17 mouse cellular contexts compared by ENCODE assay signal in genomic region chr4:133269596-133269995, GRCm38 (mm10). TPM values are rescaled to one million over a fixed set of nuclear protein-coding genes. Genes with fewer than 3 reads are reported as not detected.
A peak's percentile ranks its signal among the peaks of the same experiment; 100 is the strongest.
DNase-seq lines count a peak whose midpoint lies in the region; ATAC-seq and TF ChIP-seq lines count a peak whose summit lies in the region.
"Had no signal": no experiment of that assay in that cellular context is flagged by ENCODE, and none has a peak within 500 bp of the region (broad histone marks: within the 10 kb centered on the region; RNA-seq: fewer than 3 reads in every experiment).

No protein-coding gene starts in this region.

- H3K4me3 ChIP-seq in gastrocnemius, adult 2 months: no peak overlapping the region
- H3K4me3 ChIP-seq: hindbrain, embryonic 15.5 days; kidney, embryonic 15.5 days; limb, embryonic 12.5 days; myocyte had no signal

- intact Hi-C loops in gastrocnemius, adult 2 months (cut with DNase I): no loop called here
- intact Hi-C loops in heart, postnatal 36 days (cut with DNase I): no loop called here

- no peak for ATAC-seq in granulocyte monocyte progenitor cell, adult 5-6 weeks (replicated peaks; ENCODE audit: poor library complexity, severe bottlenecking)
- ATAC-seq: activated CD4-positive, CD25-positive, alpha-beta regulatory T cell, adult 4 months; forebrain, embryonic 14.5 days had no signal

- peak overlapping the region; percentile 69 for H3K27ac ChIP-seq in gastrocnemius, adult 2 months
- H3K27ac ChIP-seq: hindbrain, embryonic 15.5 days; kidney, embryonic 15.5 days; limb, embryonic 12.5 days; stomach, postnatal 0 days had no signal

- no peak for TF ChIP-seq CTCF in gastrocnemius, adult 2 months (IDR thresholded peaks at IDR 0.05)

- DNase-seq in gastrocnemius, adult 2 months: no peak
- DNase-seq in gastrocnemius, adult 8-10 months (ENCODE audit: low spot score in 2 of 2): no peak
- peak; percentile 47 for DNase-seq in lung, postnatal 36 days
- no peak for DNase-seq in lung, postnatal 25 days (ENCODE audit: low spot score)
- DNase-seq in adrenal gland, postnatal 36 days: peak; percentile 83 to 84
- peak; percentile 57 for DNase-seq in heart, postnatal 36 days
- no peak for DNase-seq in cerebellum, adult 8-10 months
- DNase-seq: gastrocnemius, postnatal 36 days had no signal

RNA-seq across cellular contexts. Expression of gene Sytl1, which starts 6.7 kb away (rescaled TPM):
- total RNA-seq in gastrocnemius, adult 2 months (2021): not detected
- under 1 TPM in 1 of 4 experiments, not detected in 3; 0.12 TPM for total RNA-seq in gastrocnemius, adult 8-10 months (2022)
- total RNA-seq in adrenal gland, postnatal 36 days (2021): 1 to 10 TPM; 1.4 to 1.5 TPM
- 1 to 10 TPM in 1 of 2 experiments, under 1 TPM in 1; 0.50 to 1.5 TPM for total RNA-seq in heart, postnatal 36 days (2021)
- 1.8 and 6.1 TPM in 2 replicates for total RNA-seq in granulocyte monocyte progenitor cell, adult 5-6 weeks (2014; fragmentation: Nextera tagmentation)
- 2.2 and 2.6 TPM in 2 replicates for total RNA-seq in granulocyte monocyte progenitor cell, adult 5-6 weeks (2017)

RNA-seq across cellular contexts. Expression of gene Tmem222, which starts 8.0 kb away (rescaled TPM):
- total RNA-seq in gastrocnemius, adult 2 months (2021): 10 to 100 TPM; 21.6 to 25.7 TPM
- total RNA-seq in gastrocnemius, adult 8-10 months (2022): 10 to 100 TPM; 24.5 to 27.8 (median 26.2) TPM
- total RNA-seq in adrenal gland, postnatal 36 days (2021): 10 to 100 TPM; 64.0 to 74.4 TPM
- 10 to 100 TPM; 30.6 to 30.7 TPM for total RNA-seq in heart, postnatal 36 days (2021)
- total RNA-seq in granulocyte monocyte progenitor cell, adult 5-6 weeks (2014; fragmentation: Nextera tagmentation): 52.0 and 54.1 TPM in 2 replicates
- total RNA-seq in granulocyte monocyte progenitor cell, adult 5-6 weeks (2017): 16.0 and 20.0 TPM in 2 replicates

RNA-seq across cellular contexts. Expression of gene Map3k6, which starts 29.0 kb away (rescaled TPM):
- total RNA-seq in gastrocnemius, adult 2 months (2021): 10 to 100 TPM; 10.5 to 15.0 TPM
- total RNA-seq in gastrocnemius, adult 8-10 months (2022): 1 to 10 TPM; 2.5 to 7.8 (median 4.8) TPM
- 10 to 100 TPM; 15.9 to 38.8 TPM for total RNA-seq in adrenal gland, postnatal 36 days (2021)
- 10 to 100 TPM; 15.5 to 20.1 TPM for total RNA-seq in heart, postnatal 36 days (2021)
- total RNA-seq in granulocyte monocyte progenitor cell, adult 5-6 weeks (2014; fragmentation: Nextera tagmentation): 0.19 and 2.0 TPM in 2 replicates
- total RNA-seq in granulocyte monocyte progenitor cell, adult 5-6 weeks (2017): 3.7 and 4.1 TPM in 2 replicates

RNA-seq across cellular contexts. Expression of gene Gpr3, which starts 57.3 kb away (rescaled TPM):
- not detected for total RNA-seq in gastrocnemius, adult 2 months (2021)
- total RNA-seq in gastrocnemius, adult 8-10 months (2022): not detected
- under 1 TPM; 0.63 to 0.89 TPM for total RNA-seq in adrenal gland, postnatal 36 days (2021)
- total RNA-seq in heart, postnatal 36 days (2021): under 1 TPM in 1 of 2 experiments, not detected in 1; 0.16 TPM
- total RNA-seq in granulocyte monocyte progenitor cell, adult 5-6 weeks (2014; fragmentation: Nextera tagmentation): not detected in 2 replicates
- total RNA-seq in granulocyte monocyte progenitor cell, adult 5-6 weeks (2017): 0.36 TPM in 1 of 2 replicates, not detected in the other
- total RNA-seq: gastrocnemius, postnatal 36 days had no signal

RNA-seq across cellular contexts. Expression of gene Cd164l2, which starts 57.7 kb away (rescaled TPM):
- total RNA-seq in gastrocnemius, adult 2 months (2021): under 1 TPM in 1 of 2 experiments, not detected in 1; 0.26 TPM
- total RNA-seq in gastrocnemius, adult 8-10 months (2022): under 1 TPM in 1 of 4 experiments, not detected in 3; 0.59 TPM
- 1 to 10 TPM in 1 of 2 experiments, under 1 TPM in 1; 0.79 to 1.1 TPM for total RNA-seq in adrenal gland, postnatal 36 days (2021)
- under 1 TPM in 1 of 2 experiments, not detected in 1; 0.51 TPM for total RNA-seq in heart, postnatal 36 days (2021)
- not detected in 2 replicates for total RNA-seq in granulocyte monocyte progenitor cell, adult 5-6 weeks (2014; fragmentation: Nextera tagmentation)
- not detected in 2 replicates for total RNA-seq in granulocyte monocyte progenitor cell, adult 5-6 weeks (2017)
- total RNA-seq: MEL had no signal

Comparison
In these comparisons a context has a peak if more than half of its experiments do, and no peak if none do; other contexts are left out.
1. DNase-seq: peak in lung, postnatal 36 days (single experiment), adrenal gland, postnatal 36 days (2 of 2) and heart, postnatal 36 days (2 of 2); none in gastrocnemius, adult 2 months (single experiment), gastrocnemius, adult 8-10 months (0 of 2), lung, postnatal 25 days (single experiment) and cerebellum, adult 8-10 months (single experiment).